Mouse (Mus musculus): Measurements from ENCODE around the gene Serpinf2.

Gene Serpinf2

GRCm38 (mm10) chr11:75429019-75429705 lies 10.2 kb downstream of the Serpinf2 start:
- peak; percentile 19 for DNase-seq (ENCODE audit: low spot score)

DNA sequence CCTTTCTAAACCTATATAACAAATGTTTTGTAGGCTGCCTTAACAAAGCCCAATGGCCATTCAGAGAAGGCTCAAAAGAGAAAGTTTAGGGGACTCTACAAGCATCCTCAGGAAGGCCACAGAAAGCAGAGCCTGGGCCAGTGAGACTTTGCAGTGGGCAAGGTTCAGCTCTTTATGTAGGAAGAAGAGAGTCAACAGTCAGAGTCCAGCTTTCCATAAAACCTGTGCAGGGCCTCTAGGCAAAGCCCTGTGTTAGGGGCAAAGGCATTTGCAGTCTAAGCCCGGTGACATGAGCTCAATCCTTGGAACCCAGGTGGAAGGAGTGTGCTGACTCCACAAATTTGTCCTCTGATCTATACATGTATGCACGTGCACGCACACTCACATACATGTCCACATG lies 14.9 kb downstream of the Serpinf2 start:
- no peak for DNase-seq (ENCODE audit: low spot score)

DNA sequence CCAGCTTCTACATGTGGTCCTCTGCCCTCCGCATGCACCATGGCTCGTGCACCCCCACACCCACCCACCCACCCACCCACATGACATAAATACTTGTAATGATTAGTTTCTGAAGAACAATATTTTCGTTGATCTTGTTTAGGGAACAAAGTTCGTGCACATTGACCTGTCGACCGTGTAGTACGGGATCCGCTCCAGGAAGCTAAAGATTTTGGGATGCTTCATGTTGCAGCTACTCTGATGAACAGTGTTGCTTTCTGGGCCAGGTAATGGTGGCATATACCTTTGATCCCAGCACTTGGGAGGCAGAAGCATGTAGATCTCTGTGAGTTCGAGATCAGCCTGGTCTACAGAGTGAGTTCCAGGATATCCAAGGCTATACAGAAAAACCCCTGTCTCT lies 15.4 kb downstream of the Serpinf2 start:
- no peak for DNase-seq (ENCODE audit: low spot score)

DNA sequence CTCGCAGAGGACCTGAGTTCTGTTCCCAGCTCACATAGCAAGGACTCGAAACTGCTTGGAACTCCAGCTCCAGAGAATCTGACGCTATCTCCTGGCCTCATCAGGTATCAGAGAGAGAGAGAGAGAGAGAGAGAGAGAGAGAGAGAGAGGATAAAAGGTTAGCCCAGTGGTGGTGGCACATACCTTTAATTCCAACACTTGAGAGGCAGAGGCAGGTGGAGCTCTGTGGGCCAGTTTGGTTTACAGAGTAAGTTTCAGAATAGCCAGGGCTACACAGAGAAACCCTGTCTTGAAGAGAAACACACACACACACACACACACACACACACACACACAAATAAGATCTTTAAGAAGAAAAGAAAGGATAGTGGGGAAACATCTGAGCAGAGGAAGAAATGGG lies 16.3 kb downstream of the Serpinf2 start:
- no peak for DNase-seq (ENCODE audit: low spot score)

DNA sequence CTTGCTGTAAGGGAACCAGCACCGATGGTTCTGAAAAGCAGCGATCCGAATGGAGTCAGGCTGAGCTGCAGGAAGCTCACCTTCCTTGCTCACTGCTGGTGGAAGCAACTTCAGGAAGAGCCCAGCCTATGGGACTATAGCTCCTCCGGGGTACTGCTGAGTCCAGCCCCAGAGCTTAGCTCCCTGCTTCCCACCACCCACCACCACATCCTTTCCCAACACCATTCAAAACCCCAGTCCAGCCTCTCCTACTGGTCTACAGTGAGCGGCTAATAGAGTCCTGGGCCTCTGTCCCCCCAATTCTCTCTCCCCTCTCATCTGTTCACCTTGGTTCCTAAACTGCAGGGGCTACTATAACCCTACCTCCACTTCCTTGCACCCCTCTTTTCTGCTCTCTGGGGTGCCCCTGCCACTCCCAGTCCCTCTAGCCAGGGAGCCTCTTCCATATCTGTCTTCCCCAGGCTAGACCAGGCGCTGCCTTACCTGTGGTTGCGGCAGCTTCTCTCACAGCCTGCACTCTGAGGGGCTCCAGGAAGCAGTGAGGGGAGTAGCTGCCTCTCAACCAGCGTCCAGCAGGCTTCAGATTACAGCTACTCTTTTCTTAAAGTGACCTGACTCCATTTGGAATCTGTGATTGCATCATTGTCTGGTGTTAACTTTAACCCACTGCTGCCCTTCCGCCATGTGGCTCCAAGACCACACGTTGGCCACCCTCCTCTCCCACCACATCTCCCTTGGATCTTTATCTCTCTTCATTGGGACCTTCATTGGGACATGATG lies 17.2 kb downstream of the Serpinf2 start, which contains the start of gene Serpinf1:
Serpinf1 (minus strand) TSS at position 689 of the 780 bp plus-strand sequence.
- no peak for DNase-seq (ENCODE audit: low spot score)

DNA sequence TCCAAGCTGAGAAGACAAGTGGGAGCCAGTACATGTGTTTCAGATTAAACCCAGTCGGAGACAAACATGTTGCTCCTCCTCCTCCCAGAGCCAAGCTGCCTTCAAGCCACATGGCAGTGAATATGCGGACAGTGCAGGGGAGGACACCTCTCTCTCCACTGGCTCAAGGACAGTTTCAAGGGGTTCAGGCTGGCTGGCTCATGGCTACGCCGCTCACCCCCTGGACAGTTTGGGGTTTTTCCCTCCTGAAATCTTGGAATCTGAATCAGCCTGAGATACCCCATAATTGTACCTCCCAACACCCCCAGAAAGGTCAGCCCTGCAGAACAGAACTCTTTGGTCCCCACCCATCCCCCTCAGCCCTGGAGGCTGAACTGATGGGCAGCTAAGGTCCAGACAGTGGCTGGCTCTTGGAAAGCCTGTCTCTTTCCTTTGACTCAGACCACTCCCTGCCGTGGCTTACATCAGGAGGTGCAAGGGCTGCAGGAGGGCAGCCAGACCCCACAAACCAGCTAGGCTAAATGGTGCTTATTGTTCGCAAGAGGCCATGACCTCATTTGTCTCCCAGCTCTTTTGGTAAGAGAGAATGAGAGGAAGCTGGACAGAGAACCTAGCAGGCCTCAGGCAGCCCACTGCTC lies 17.9 kb downstream of the Serpinf2 start:
- no peak for DNase-seq (ENCODE audit: low spot score)

GRCm38 (mm10) chr11:75420810-75421374 lies 18.5 kb downstream of the Serpinf2 start:
- no peak for DNase-seq (ENCODE audit: low spot score)

- DNase-seq (ENCODE audit: low spot score): no peak
Measured at GRCm38 (mm10) chr11:75420037-75420436, 19.4 kb downstream of the Serpinf2 start.

DNA sequence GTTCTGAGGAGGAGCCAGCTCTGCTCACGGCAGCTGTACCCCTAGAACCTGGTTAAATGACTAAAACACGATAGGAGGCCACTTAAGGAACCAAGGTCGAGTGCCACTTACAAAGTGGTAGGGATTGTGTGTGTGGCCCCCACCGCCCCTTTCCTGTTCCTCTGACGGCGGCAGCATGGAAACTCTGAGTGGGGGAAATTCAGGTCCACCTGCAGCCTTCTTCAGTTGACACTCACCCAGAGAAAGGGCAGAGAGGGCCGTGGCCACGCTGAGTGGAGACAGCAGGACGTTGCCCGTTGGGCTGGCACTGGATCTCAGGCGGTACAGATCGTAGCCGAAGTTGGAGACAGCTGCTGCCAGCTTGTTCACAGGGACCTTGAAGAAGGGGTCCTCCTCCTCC lies 23.4 kb downstream of the Serpinf2 start:
- no peak for DNase-seq (ENCODE audit: low spot score)

GRCm38 (mm10) chr11:75415096-75415495 lies 24.3 kb downstream of the Serpinf2 start:
- DNase-seq (ENCODE audit: low spot score): peak; percentile 15

DNA sequence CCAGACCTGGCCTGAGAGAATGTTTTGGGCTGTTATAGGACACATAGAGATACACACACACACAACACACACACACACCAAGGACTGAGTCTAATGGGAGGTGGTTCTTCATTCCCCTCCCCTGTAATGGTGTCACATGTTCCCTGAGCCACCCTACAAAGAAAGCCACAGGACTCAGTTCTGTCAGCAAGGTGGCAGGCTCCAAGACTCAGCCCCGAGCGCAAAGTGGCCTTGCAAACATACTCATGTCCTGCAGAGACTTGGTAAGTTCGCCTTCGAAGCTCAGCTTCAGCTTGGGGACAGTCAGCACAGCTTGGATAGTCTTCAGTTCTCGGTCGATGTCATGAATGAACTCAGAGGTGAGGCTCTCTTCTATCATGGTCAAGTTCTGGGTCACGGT lies 28.8 kb downstream of the Serpinf2 start:
- no peak for DNase-seq (ENCODE audit: low spot score)

DNA sequence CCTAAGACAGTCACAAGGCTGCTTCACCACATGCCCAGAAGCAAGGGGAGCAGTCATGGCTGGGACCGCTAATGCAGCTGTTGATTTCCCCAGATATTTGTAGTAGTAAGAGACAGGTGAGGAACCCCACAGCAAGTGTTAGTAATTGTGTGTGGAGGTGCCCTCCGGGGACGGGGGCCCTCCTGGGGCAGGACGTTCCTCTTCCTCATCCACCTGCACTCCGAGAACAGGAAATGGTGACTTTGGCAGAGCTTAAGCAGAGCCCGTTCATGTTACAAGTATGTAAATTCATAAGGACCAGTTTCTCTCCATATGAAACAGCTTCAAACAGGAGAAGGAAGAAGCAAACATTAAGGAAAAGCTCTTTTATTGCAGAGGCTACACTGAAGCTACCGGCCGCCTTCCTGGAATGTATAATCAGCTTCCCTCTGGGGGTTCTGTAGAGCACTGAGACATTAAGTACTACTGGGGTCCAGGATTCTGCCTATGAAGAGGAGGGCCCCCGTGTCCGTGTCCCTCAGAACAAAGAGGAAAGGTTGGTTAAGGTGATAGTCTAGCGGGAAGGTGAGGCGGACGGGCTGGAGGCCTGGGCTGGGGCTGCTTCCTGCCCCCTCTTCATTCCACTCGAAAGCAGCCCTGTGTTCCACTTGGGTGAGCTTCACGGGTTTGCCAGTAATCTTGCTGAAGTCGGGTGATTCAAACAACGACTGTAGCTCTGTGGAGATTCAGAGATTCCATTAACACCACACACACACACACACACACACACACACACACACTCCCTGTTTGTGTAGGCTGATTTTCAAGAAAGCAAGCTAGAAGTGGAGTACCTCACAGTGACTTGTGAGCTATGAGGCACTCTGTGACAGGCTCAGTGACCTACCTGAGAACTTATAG lies 29.5 kb downstream of the Serpinf2 start:
- DNase-seq (ENCODE audit: low spot score): no peak

- DNase-seq (ENCODE audit: low spot score): peak; percentile 54
Measured at GRCm38 (mm10) chr11:75406865-75407264, 32.5 kb downstream of the Serpinf2 start.

GRCm38 (mm10) chr11:75406104-75406503 lies 33.3 kb downstream of the Serpinf2 start:
- DNase-seq (ENCODE audit: low spot score): no peak

- DNase-seq (ENCODE audit: low spot score): no peak
Measured at GRCm38 (mm10) chr11:75404801-75405200, 34.6 kb downstream of the Serpinf2 start.

- no peak for DNase-seq (ENCODE audit: low spot score)
Measured at GRCm38 (mm10) chr11:75403301-75404052, 35.9 kb downstream of the Serpinf2 start.

GRCm38 (mm10) chr11:75402271-75402690 lies 37.1 kb downstream of the Serpinf2 start:
- no peak for DNase-seq (ENCODE audit: low spot score)

DNA sequence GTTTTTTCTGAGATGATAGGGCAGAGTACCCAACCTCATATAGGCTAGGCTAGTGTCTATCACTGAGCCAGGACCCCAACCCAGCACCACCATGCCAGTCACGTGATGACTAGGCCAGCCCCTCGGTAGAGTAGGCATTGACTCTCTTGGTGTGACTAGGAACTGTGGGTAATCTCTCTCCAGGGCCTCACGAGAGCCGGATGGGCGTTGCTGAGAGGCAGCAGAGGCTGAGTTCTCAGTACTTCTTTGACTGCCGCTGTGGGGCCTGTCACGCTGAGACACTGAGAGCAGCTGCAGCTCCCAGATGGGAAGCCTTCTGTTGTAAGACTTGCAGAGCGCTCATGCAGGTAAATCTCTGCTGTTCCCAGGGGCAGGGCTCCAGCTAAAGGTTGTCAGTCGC lies 39.3 kb downstream of the Serpinf2 start:
- DNase-seq (ENCODE audit: low spot score): no peak

- DNase-seq (ENCODE audit: low spot score): no peak
Measured at GRCm38 (mm10) chr11:75399411-75399841, 40.0 kb downstream of the Serpinf2 start.

DNA sequence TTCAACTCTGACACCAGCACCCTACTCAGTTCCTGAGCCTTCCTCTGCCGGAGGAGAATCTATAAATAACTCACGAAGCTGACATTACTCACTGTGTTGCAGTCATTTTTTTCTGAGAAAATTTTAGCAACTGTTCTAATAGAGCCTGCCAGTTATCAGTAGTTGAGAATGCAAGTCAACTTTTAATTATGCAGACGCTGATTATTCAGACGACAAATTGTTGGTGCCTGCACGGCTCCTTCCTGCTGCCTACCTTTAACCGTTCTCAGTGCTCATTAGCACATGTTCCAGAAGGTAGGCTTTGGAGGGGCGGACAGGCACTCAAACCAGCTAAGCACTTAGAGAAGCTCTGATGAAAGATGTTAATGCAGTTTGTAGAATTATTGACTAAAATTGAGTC lies 41.9 kb downstream of the Serpinf2 start:
- no peak for DNase-seq (ENCODE audit: low spot score)

- no peak for DNase-seq (ENCODE audit: low spot score)
Measured at GRCm38 (mm10) chr11:75395611-75396010, 43.8 kb downstream of the Serpinf2 start.

Data from spleen, adult 12 weeks (tissue).